Mouse (Mus musculus) liver, embryonic 12.5 days (tissue): ENCODE measurements around the gene Thumpd2. TPM values are rescaled to one million over a fixed set of nuclear protein-coding genes. Genes with fewer than 3 reads are reported as not detected.

Experiments used
- ATAC-seq: fragments of 200-750 bp; cut with Nextera tagmentation; 2 replicates; pipeline ENCODE4 v1.8.0; 2017; ENCODE audit warnings: moderate number of reproducible peaks, mild to moderate bottlenecking, moderate library complexity
- H3K27ac ChIP-seq: fragments of 300-500 bp; sonication (generic); 2 replicates; pipeline ENCODE4 v1.5.1; 2016; ENCODE audit warnings: mild to moderate bottlenecking
- H3K27me3 ChIP-seq: fragments of 300-500 bp; sonication (generic); replicated peaks from 2 replicates; pipeline ENCODE4 v1.6.1; 2016; ENCODE audit warnings: mild to moderate bottlenecking, moderate library complexity
- H3K36me3 ChIP-seq: fragments of 300-500 bp; sonication (generic); 2 replicates; pipeline ENCODE4 v1.6.1; 2016; ENCODE audit warnings: mild to moderate bottlenecking, moderate library complexity
- H3K4me1 ChIP-seq: fragments of 300-500 bp; sonication (generic); 2 replicates; pipeline ENCODE4 v1.6.1; 2016
- H3K4me2 ChIP-seq: fragments of 300-500 bp; sonication (generic); 2 replicates; pipeline ENCODE4 v1.6.1; 2016; ENCODE audit warnings: mild to moderate bottlenecking, moderate library complexity
- H3K4me3 ChIP-seq: fragments of 300-500 bp; sonication (generic); 2 replicates; pipeline ENCODE4 v1.5.1; 2016; ENCODE audit warnings: mild to moderate bottlenecking, moderate library complexity
- H3K9ac ChIP-seq: fragments of 300-500 bp; sonication (generic); 2 replicates; pipeline ENCODE4 v1.6.1; 2016; ENCODE audit warnings: mild to moderate bottlenecking, moderate library complexity
- H3K9me3 ChIP-seq: fragments of 300-500 bp; sonication (generic); replicated peaks from 2 replicates; pipeline ENCODE4 v1.6.1; 2016; ENCODE audit warnings: mild to moderate bottlenecking, moderate library complexity
- WGBS: fragments of 180-500 bp; shearing (Covaris S2); methylation state at CpG from one replicate; pipeline ENCODE4 v1.1.7; 2016; ENCODE audit not compliant: insufficient replicate concordance; 5-methylcytosine and 5-hydroxymethylcytosine counted together
- polyA plus RNA-seq: library from polyadenylated mRNA; unstranded; fragments of >200 nt; fragmentation: Nextera tagmentation; extraction: Ambion mirVana; gene quantifications from 2 replicates; pipeline ENCODE4 v1.2.1, GENCODE M21; 2016

Gene Thumpd2
- 9.3 and 10.5 TPM in 2 replicates for polyA plus RNA-seq

DNA sequence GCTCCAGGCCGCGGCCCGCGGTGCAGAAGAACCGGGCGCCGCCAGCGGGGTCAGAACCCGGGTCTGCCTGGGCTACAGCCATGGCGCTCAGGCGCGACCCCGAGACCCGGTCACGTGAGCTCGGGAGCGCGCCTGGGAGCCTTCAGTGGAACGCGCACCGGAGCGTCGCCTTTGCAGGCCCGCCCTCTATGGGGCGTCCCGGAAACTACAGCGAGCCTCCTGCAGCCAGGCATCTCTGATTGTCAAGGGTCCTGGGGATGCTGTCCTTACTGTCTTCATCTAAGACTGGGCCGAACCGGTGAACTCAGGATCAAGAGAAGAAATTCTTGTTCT, at the start of gene Thumpd2:
TSS of gene Thumpd2 (minus strand) at position 104 of the 333 bp plus-strand sequence.
- Histone ChIP-seq H3K36me3 (peaks cover 15% of the 10 kb centered on the region), H3K4me3 (peak within 1 kb of the TSS; percentile 91), H3K27me3 (no peaks in the 10 kb centered on the region), H3K9me3 (peaks cover 5% of the 10 kb centered on the region; the same call in 1 of the 2 replicates), H3K9ac (peak within 1 kb of the TSS; percentile 92), H3K4me2 (peak within 1 kb of the TSS; percentile 73), H3K4me1 (peaks cover 30% of the 10 kb centered on the region), H3K27ac (peak within 1 kb of the TSS; percentile 79)
- peak; percentile 92 for ATAC-seq
- 2% methylated on average over 29 of the region's 29 CpGs for WGBS

DNA sequence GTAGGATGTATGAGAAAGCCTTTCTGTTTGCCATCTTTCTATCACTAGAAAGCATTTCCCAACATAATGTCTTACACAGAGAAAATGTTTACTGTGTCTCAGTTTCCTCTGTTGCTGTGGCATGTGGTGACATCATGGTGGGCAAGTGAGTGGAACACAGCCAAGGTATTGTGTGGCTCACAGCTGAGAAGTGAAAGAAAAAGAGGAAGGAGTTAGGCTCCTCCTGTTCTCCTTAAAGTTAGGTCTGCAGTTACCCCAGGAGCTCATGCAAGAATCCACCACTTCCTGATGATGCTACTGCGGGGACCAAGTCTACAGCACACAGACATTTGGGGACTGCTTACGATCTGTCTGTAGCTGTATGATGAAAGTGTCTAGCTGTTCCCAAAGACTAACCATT, 39.4 kb upstream of the Thumpd2 start:
- Histone ChIP-seq H3K4me3 (no peak overlapping the region), H3K27me3 (no peaks in the 10 kb centered on the region), H3K9ac (no peak overlapping the region), H3K9me3 (no peaks in the 10 kb centered on the region), H3K4me1 (no peaks in the 10 kb centered on the region), H3K36me3 (no peaks in the 10 kb centered on the region), H3K4me2 (no peak overlapping the region), H3K27ac (no peak overlapping the region)
- WGBS: 22% methylated on average over 2 of the region's 2 CpGs
- no peak for ATAC-seq

DNA sequence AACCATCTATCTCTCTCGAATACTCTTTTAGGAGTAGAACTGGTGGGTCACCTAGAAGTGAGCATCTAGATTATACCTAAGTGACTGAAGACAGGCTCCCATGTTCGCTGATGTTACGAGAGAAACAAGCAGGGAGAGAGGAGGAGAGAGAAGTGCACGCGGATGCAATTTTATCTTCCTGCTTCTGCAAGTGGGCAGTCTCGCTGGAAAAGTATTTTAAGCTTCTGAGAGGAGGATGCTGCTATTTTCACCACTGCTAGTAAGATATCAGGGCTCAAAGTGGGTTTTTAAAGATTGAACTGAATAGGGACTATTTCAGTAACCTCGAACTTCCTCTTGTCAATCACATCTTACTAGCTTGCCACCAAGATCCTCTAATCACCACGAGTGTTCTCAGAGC, 38.0 kb upstream of the Thumpd2 start:
- Histone ChIP-seq H3K9me3 (no peaks in the 10 kb centered on the region), H3K27ac (no peak overlapping the region), H3K4me3 (no peak overlapping the region), H3K4me2 (no peak overlapping the region), H3K36me3 (no peaks in the 10 kb centered on the region), H3K4me1 (no peaks in the 10 kb centered on the region), H3K27me3 (no peaks in the 10 kb centered on the region), H3K9ac (no peak overlapping the region)
- 13% methylated on average over 8 of the region's 8 CpGs for WGBS
- no peak for ATAC-seq

DNA sequence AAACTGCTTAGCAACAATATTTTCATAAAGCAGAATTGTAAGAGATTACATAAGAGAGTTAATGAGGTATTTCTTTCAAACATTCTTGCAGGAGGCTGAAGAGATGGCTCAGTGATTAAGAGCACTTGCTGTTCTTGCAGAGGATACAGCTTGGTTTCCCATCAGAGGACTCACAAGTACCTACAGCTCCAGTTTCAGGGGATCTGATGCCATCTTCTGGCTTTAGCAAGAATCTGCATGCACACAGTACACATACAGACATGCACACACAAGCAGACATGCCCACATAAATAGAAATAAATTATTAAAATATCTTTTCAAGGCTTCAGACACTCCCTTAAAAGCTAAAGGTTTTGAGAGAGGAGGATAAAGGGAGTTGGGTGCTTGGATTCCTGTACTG, 33.6 kb upstream of the Thumpd2 start:
- no peaks in the 10 kb centered on the region for H3K36me3 ChIP-seq
- no peaks in the 10 kb centered on the region for H3K9me3 ChIP-seq
- no peak for ATAC-seq
- no peaks in the 10 kb centered on the region for H3K4me1 ChIP-seq
- H3K9ac ChIP-seq: no peak overlapping the region
- H3K27me3 ChIP-seq: no peaks in the 10 kb centered on the region
- H3K4me3 ChIP-seq: no peak overlapping the region
- no peak overlapping the region for H3K4me2 ChIP-seq
- H3K27ac ChIP-seq: no peak overlapping the region

DNA sequence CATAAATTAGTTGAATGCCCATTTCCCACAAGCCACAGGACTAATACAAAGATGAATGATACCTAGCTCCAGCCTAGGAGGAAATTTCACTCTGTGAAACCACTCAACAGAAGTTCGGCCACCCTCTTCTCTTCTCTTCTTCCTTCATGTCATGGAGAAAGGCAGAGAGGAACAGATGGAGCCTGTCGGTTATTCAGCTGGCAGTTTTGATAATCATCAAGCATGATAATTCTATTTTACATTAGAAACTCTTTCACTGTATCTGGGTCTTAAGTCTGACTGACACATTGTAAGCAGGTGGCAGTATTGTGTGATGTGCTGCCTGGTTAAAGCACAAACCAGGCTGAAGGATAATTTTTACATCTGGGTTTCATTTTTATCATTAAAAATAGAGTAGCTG, 31.6 kb upstream of the Thumpd2 start:
- H3K27me3 ChIP-seq: no peaks in the 10 kb centered on the region
- no peak overlapping the region for H3K27ac ChIP-seq
- H3K36me3 ChIP-seq: no peaks in the 10 kb centered on the region
- WGBS: 61% methylated on average over 2 of the region's 2 CpGs
- no peak for ATAC-seq
- no peaks in the 10 kb centered on the region for H3K4me1 ChIP-seq
- no peak overlapping the region for H3K4me2 ChIP-seq
- no peaks in the 10 kb centered on the region for H3K9me3 ChIP-seq
- no peak overlapping the region for H3K4me3 ChIP-seq
- H3K9ac ChIP-seq: no peak overlapping the region

DNA sequence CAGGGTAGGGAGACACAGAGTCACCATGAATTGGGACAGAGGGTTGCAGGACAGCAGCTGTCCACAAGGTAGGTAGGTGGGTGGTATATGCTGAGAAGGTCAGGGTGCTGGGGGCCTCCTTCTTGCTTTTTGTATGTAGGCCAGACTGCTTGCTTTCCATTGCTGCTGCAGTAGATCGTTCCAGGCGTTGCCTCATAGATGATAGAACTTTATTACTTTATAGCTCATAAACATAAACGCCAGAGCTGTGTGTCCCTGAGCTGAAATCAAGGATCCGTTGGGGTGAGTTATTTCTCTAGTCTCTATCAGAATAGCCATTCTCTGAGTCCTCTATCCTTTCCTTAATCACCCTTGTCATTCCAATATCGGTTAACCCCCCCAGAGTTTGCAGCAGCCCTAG, 27.9 kb upstream of the Thumpd2 start:
- Histone ChIP-seq H3K36me3 (no peaks in the 10 kb centered on the region), H3K27me3 (no peaks in the 10 kb centered on the region), H3K9ac (no peak overlapping the region), H3K4me1 (no peaks in the 10 kb centered on the region), H3K4me3 (no peak overlapping the region), H3K9me3 (no peaks in the 10 kb centered on the region), H3K27ac (no peak overlapping the region), H3K4me2 (no peak overlapping the region)
- WGBS: 69% methylated on average over 5 of the region's 5 CpGs
- ATAC-seq: no peak

DNA sequence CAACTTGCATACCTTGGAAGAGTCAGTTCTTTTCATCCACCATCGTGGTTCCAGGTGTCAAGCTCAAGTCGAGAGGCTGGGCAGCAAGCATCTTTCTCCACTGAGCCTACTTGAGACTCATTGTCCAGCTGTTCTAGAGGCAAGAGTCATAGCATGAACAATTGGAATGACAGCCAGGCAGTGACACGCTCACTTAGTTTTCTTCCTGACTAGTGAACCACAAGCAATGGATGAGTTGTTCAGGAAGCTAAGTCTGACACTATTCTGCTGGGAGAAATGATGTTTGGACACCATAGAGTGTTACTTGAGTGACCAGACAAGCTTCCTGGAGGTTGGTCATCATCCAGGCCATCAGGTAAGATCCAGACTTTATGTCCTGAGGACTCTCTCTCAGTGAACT, 24.0 kb upstream of the Thumpd2 start:
- Histone ChIP-seq H3K4me3 (no peak overlapping the region), H3K9ac (no peak overlapping the region), H3K36me3 (no peaks in the 10 kb centered on the region), H3K4me1 (no peaks in the 10 kb centered on the region), H3K27me3 (no peaks in the 10 kb centered on the region), H3K9me3 (no peaks in the 10 kb centered on the region), H3K27ac (no peak overlapping the region), H3K4me2 (no peak overlapping the region)
- no peak for ATAC-seq
- WGBS: 55% methylated on average over 3 of the region's 3 CpGs

DNA sequence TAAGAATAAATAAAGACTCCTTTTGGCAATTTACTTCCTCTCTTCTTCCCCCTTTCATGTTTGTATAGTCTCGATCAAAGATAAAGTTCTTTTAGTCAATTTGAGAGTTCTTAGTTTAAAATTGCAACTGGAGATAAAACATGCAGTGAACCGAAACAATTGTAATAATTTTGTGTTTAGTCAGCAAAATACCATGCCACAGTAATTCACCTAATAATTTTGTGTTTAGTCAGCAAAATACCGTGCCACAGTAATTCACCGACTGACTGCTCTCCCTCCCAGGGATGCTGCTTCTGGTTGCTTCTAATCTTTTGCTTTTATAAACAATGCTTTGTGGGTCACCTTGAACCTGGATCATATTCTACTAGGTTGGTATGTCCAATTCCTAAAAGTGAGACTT, 22.9 kb upstream of the Thumpd2 start:
- 73% methylated on average over 4 of the region's 4 CpGs for WGBS
- Histone ChIP-seq H3K36me3 (no peaks in the 10 kb centered on the region), H3K4me2 (no peak overlapping the region), H3K4me3 (no peak overlapping the region), H3K9me3 (no peaks in the 10 kb centered on the region), H3K27ac (no peak overlapping the region), H3K9ac (no peak overlapping the region), H3K4me1 (no peaks in the 10 kb centered on the region), H3K27me3 (no peaks in the 10 kb centered on the region)
- ATAC-seq: no peak

DNA sequence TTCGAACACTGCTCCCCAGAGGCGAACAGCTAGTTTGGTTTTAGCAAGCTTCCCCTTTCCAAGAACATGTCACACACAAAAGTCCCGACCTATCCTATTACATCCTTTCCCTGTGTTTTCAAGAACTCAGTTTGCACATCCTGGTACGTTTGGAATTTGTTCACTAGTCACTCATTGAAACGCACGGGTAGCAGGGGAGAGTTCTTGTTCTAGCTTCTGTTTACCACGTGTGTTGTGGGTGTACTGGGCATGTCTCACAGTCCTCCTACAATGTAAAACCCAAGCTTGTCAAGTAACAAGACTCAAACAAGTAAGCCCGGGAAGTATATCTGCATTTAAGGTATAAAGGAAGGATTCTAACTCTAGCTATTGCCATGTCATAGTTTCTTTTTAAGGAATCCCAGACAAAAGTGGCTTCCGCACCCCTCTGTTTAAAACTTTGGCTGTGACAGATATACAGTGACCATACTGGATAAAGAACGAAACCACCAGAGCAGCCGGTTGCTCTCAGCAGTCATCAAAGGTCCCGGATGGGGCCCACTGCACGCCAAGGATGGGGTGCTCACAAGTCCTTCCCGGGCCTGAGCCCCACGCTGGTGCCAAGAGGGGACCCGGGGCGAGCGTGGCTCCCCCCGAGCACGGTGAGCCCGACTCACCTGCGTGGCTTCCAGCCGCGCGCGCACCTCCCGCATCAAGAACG, 453 bp downstream of the Thumpd2 start:
- H3K4me2 ChIP-seq: peak overlapping the region; percentile 73
- WGBS: 8% methylated on average over 28 of the region's 28 CpGs
- H3K36me3 ChIP-seq: peaks cover 19% of the 10 kb centered on the region
- peak overlapping the region; percentile 92 for H3K9ac ChIP-seq
- H3K4me3 ChIP-seq: peak overlapping the region; percentile 91
- no peaks in the 10 kb centered on the region for H3K27me3 ChIP-seq
- H3K9me3 ChIP-seq: peaks cover 5% of the 10 kb centered on the region; the same call in 1 of the 2 replicates
- peaks cover 30% of the 10 kb centered on the region for H3K4me1 ChIP-seq
- peak; percentile 83 for ATAC-seq
- H3K27ac ChIP-seq: peak overlapping the region; percentile 79

DNA sequence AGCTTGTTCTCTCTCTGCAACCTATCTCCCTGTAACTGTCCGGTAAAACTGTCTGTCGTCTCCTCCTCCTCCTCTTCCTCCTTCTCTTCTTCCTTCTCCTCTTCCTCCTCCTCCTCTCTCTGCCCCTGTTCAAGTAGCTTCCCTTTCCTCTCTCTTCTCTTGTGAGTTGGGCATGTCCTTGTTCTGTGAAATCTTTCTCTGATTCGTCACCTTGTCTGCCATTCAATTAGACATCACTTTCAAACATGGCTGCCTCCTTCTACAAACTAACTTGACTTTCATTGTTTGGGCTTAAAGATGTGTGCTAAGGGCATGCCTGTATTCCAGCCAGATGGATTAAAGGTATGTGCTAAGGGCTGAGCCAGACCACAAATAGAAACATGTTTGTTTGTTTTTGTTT, 1.5 kb downstream of the Thumpd2 start:
- Histone ChIP-seq H3K4me3 (no peak overlapping the region), H3K4me2 (peak overlapping the region; percentile 73), H3K36me3 (peaks cover 22% of the 10 kb centered on the region), H3K4me1 (peaks cover 30% of the 10 kb centered on the region), H3K9ac (no peak overlapping the region), H3K27me3 (no peaks in the 10 kb centered on the region), H3K9me3 (peaks cover 5% of the 10 kb centered on the region; the same call in 1 of the 2 replicates), H3K27ac (peak overlapping the region; percentile 57; the same call in 1 of the 2 replicates)
- no peak for ATAC-seq
- WGBS: 66% methylated on average over 3 of the region's 3 CpGs

DNA sequence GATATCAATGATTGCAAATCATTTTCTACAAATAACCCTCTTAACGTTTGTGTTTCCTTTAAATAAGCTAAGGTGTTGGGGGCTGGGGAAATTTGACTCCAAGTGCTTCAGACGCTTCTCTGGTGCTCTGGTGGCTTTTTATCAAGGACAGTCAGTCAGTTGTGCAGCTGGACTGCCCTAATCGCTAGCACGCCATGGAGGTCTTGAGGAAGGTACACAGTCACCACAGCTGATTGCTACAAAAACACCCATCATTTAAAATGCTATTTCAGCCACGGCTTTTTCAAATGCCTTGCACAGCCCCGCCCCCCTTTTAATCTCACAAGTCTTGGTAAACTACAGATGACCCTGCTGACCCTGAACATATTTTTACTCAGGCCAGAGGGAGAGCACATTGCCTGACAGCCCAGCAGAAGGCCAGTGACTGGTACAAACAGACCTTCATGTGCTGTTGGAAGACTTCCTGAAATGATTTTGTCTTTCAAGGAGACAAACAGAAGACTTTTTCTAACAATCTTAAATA, 2.5 kb downstream of the Thumpd2 start:
- Histone ChIP-seq H3K27me3 (no peaks in the 10 kb centered on the region), H3K4me3 (no peak overlapping the region), H3K4me1 (peaks cover 30% of the 10 kb centered on the region), H3K9me3 (peaks cover 5% of the 10 kb centered on the region; the same call in 1 of the 2 replicates), H3K4me2 (peak overlapping the region; percentile 73), H3K27ac (peak overlapping the region; percentile 57; the same call in 1 of the 2 replicates), H3K36me3 (peaks cover 26% of the 10 kb centered on the region), H3K9ac (0 out of 2 replicates have a peak overlapping the region, but pooled peaks have one; percentile 12)
- ATAC-seq: peak; percentile 58
- 32% methylated on average over 6 of the region's 6 CpGs for WGBS

DNA sequence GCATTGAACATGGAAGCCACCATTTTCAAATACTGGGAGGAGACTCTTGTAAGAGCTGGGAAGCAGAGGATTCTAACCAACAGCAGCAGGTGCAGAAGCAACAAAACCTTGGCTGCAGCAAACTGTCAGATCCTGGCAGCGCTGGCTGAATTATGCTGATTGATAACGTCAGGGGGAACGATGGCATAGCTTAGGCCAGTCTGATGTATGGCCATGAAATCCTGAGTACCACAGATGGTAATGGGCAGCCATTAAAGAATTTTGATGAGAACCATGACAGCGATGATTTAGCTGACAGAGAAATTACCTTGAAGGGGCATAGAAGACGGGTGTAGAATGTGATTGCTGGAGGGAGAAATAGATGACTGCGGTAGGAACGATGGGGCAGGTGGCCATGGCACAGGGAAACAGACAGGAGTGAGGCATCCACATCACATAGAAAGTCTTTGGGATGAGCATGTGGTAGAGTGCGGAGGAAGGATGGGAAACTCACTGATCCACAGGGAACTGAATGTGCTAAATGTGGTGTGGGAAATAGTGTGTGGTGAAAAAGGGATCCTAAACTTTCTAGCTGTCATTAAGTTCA, 8.0 kb downstream of the Thumpd2 start:
- ATAC-seq: no peak
- no peak overlapping the region for H3K9ac ChIP-seq
- peaks cover 29% of the 10 kb centered on the region for H3K4me1 ChIP-seq
- peaks cover 5% of the 10 kb centered on the region; the same call in 1 of the 2 replicates for H3K9me3 ChIP-seq
- H3K27me3 ChIP-seq: no peaks in the 10 kb centered on the region
- WGBS: 85% methylated on average over 8 of the region's 8 CpGs
- no peak overlapping the region for H3K27ac ChIP-seq
- H3K36me3 ChIP-seq: peaks cover 60% of the 10 kb centered on the region
- H3K4me3 ChIP-seq: no peak overlapping the region
- no peak overlapping the region for H3K4me2 ChIP-seq
